Mouse (Mus musculus) intestine, embryonic 16.5 days (tissue): ENCODE data around the gene Fam78a. TPM values are rescaled to one million over a fixed set of nuclear protein-coding genes. Genes with fewer than 3 reads are reported as not detected.

Experiments used
- ATAC-seq: fragments of 200-750 bp; cut with Nextera tagmentation; 2 replicates; pipeline ENCODE4 v1.8.0; 2017; ENCODE audit warnings: moderate TSS enrichment, moderate library complexity
- H3K27ac ChIP-seq: fragments of 300-500 bp; sonication (generic); 2 replicates; pipeline ENCODE4 v1.5.1; 2014; ENCODE audit warnings: mild to moderate bottlenecking, low read length
- H3K27me3 ChIP-seq: fragments of 300-500 bp; sonication (generic); replicated peaks from 2 replicates; pipeline ENCODE4 v1.6.1; 2014; ENCODE audit warnings: low read length, control low read depth, mixed read lengths; ENCODE audit not compliant: control insufficient read depth, insufficient read depth
- H3K36me3 ChIP-seq: fragments of 300-500 bp; sonication (generic); 2 replicates; pipeline ENCODE4 v1.6.1; 2014; ENCODE audit warnings: low read length, control low read depth; ENCODE audit not compliant: control insufficient read depth, insufficient read depth
- H3K4me1 ChIP-seq: fragments of 300-500 bp; sonication (generic); 2 replicates; pipeline ENCODE4 v1.6.1; 2014; ENCODE audit warnings: low read length, control low read depth, mixed read lengths; ENCODE audit not compliant: control insufficient read depth, insufficient read depth
- H3K4me2 ChIP-seq: fragments of 300-500 bp; sonication (generic); 2 replicates; pipeline ENCODE4 v1.6.1; 2014; ENCODE audit warnings: low read depth, low read length, control low read depth
- H3K4me3 ChIP-seq: fragments of 300-500 bp; sonication (generic); 2 replicates; pipeline ENCODE4 v1.5.1; 2014; ENCODE audit warnings: mild to moderate bottlenecking, low read length
- H3K9ac ChIP-seq: fragments of 300-500 bp; sonication (generic); 2 replicates; pipeline ENCODE4 v1.6.1; 2014; ENCODE audit warnings: low read depth, low read length
- H3K9me3 ChIP-seq: fragments of 300-500 bp; sonication (generic); 2 replicates; pipeline ENCODE4 v1.6.1; 2016; ENCODE audit warnings: low read length, control low read depth; ENCODE audit not compliant: control insufficient read depth
- WGBS: fragments of 180-500 bp; shearing (Covaris S2); extraction: QIAGEN DNeasy Blood & Tissue Kit; methylation state at CpG from one replicate; pipeline ENCODE4 v1.1.7; 2014; 5-methylcytosine and 5-hydroxymethylcytosine counted together
- polyA plus RNA-seq: library from polyadenylated mRNA; unstranded; fragments of >200 nt; fragmentation: Nextera tagmentation; extraction: Ambion mirVana; gene quantifications from 2 replicates; pipeline ENCODE4 v1.2.1, GENCODE M21; 2015

Fam78a gene
- polyA plus RNA-seq, 1 experiment from 2014 or later, result 2.2 TPM

GRCm38 (mm10) chr2:32079191-32079725, 5.4 kb downstream of the Fam78a start:
- H3K4me2 ChIP-seq, result 0 out of 2 replicates have a peak overlapping the region, but pooled peaks have one; percentile 8

DNA sequence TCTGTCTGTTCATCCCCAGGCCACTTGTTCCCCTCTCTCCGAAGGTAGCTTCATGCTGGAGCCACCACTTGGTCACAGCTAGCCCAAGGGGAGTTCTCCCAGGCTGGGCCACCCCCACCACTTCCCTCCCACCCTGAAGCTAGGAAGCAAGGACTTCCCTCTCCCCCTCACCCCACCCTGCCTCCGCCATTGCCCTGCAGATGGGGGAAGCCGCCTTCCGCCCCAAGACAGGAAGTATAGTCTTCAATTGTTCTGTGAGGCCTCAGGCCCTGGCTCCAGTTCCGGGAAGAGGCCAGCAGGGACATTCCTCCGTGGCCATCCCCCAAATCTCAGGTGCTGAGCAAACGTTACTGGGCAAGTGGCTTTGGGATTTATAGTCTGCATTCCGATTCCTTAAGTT, 6.1 kb downstream of the Fam78a start:
- Histone ChIP-seq H3K4me1 (0 out of 2 replicates have a peak, but pooled peaks cover 2% of the 10 kb centered on the region), H3K27me3 (peaks cover 11% of the 10 kb centered on the region), H3K9me3 (no peaks in the 10 kb centered on the region), H3K4me2 (no peak overlapping the region), H3K4me3 (no peak overlapping the region), H3K27ac (peak overlapping the region; percentile 45), H3K9ac (peak overlapping the region; percentile 3; the same call in 1 of the 2 replicates), H3K36me3 (no peaks in the 10 kb centered on the region)
- ATAC-seq, result no peak
- 49% methylated on average over 8 of the region's 8 CpGs for WGBS

More at GRCm38 (mm10) chr2:32079191-32079725, 5.4 kb downstream of the Fam78a start:
- no peak for ATAC-seq
- no peaks in the 10 kb centered on the region for H3K9me3 ChIP-seq
- no peak overlapping the region for H3K9ac ChIP-seq
- H3K36me3 ChIP-seq, result no peaks in the 10 kb centered on the region
- 90% methylated on average over 14 of the region's 14 CpGs for WGBS
- H3K27ac ChIP-seq, result no peak overlapping the region
- no peak overlapping the region for H3K4me3 ChIP-seq
- H3K4me1 ChIP-seq, result peaks cover 7% of the 10 kb centered on the region; the same call in 1 of the 2 replicates
- peaks cover 14% of the 10 kb centered on the region for H3K27me3 ChIP-seq

DNA sequence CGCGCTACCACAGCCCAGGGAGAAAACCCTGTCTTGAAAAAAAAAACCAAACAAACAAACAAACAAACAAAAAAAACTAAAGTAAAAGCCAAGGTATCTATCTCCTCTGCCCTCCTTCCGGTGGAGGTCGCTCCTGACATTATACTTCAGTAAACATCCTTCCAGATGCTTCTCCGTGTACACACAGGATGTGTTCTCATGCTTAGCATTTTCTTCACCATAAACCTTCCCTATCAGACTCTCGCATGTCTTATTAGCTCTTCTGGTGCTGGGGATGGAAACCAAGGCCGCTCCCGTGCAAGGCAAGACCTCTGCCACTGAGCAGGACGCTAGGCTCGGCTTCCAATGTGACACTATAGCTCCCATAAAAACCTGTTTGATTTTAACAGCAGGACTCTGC, 6.9 kb downstream of the Fam78a start:
- H3K4me3 ChIP-seq, result no peak overlapping the region
- no peak for ATAC-seq
- no peaks in the 10 kb centered on the region for H3K9me3 ChIP-seq
- no peak overlapping the region for H3K9ac ChIP-seq
- H3K27ac ChIP-seq, result peak overlapping the region; percentile 6; the same call in 1 of the 2 replicates
- no peaks in the 10 kb centered on the region for H3K36me3 ChIP-seq
- H3K4me2 ChIP-seq, result no peak overlapping the region
- no peaks in the 10 kb centered on the region for H3K4me1 ChIP-seq
- H3K27me3 ChIP-seq, result peaks cover 5% of the 10 kb centered on the region; the same call in 1 of the 2 replicates
- 72% methylated on average over 10 of the region's 10 CpGs for WGBS

- H3K4me1 ChIP-seq, result no peaks in the 10 kb centered on the region
- H3K36me3 ChIP-seq, result no peaks in the 10 kb centered on the region
- no peak overlapping the region for H3K9ac ChIP-seq
- H3K9me3 ChIP-seq, result no peaks in the 10 kb centered on the region
- no peaks in the 10 kb centered on the region for H3K27me3 ChIP-seq
- H3K4me3 ChIP-seq, result no peak overlapping the region
- no peak overlapping the region for H3K27ac ChIP-seq
- WGBS, result 72% methylated on average over 7 of the region's 7 CpGs
- ATAC-seq, result no peak
- H3K4me2 ChIP-seq, result no peak overlapping the region
Observed at GRCm38 (mm10) chr2:32075368-32075767, 9.3 kb downstream of the Fam78a start.

DNA sequence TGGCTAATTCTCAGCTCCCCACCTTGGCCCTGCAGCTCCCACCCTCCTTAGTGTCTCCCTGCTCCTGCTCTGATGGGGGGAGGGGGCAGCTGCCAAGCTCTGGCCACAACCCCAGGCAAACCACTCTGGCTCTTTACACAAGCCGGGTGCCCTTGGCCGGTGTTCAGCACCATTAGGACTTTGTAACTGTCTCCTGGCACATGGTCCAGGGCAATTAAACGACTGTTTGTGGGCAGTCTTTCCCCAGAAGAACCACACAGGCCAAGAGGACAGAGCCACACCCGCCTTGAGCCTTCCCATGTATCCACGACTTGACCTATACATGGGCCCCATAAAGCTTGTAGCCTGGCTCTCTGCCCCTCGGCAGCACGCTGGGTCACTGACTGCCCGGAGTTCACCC, 10.3 kb downstream of the Fam78a start:
- no peaks in the 10 kb centered on the region for H3K9me3 ChIP-seq
- H3K4me1 ChIP-seq, result no peaks in the 10 kb centered on the region
- H3K36me3 ChIP-seq, result no peaks in the 10 kb centered on the region
- H3K27ac ChIP-seq, result no peak overlapping the region
- H3K9ac ChIP-seq, result no peak overlapping the region
- H3K27me3 ChIP-seq, result no peaks in the 10 kb centered on the region
- peak; percentile 74 for ATAC-seq
- 54% methylated on average over 8 of the region's 8 CpGs for WGBS
- no peak overlapping the region for H3K4me2 ChIP-seq
- no peak overlapping the region for H3K4me3 ChIP-seq

DNA sequence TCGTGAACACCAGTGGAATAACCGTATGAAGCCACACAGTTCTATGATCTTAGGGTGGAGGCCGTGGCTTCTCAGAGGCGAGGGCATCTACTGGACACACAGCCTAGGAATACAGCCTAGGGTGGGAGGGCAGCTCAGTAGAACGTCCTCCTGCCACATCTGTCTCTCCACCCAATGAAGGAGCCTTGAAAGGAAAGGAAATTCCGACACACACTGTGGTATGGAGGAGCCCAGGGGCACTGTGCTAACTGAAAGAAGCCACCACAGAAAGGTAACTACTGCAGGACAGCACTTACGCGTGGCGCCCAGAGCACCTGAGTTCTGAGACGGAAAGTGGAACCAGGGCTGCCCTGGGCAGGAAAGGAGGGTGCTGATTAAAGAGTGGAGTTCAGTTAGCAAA, 13.9 kb downstream of the Fam78a start:
- Histone ChIP-seq H3K9ac (no peak overlapping the region), H3K27ac (no peak overlapping the region), H3K4me1 (no peaks in the 10 kb centered on the region), H3K4me2 (no peak overlapping the region), H3K27me3 (0 out of 2 replicates have a peak, but pooled peaks cover 5% of the 10 kb centered on the region), H3K9me3 (no peaks in the 10 kb centered on the region), H3K4me3 (no peak overlapping the region), H3K36me3 (no peaks in the 10 kb centered on the region)
- ATAC-seq, result no peak
- 89% methylated on average over 10 of the region's 10 CpGs for WGBS

DNA sequence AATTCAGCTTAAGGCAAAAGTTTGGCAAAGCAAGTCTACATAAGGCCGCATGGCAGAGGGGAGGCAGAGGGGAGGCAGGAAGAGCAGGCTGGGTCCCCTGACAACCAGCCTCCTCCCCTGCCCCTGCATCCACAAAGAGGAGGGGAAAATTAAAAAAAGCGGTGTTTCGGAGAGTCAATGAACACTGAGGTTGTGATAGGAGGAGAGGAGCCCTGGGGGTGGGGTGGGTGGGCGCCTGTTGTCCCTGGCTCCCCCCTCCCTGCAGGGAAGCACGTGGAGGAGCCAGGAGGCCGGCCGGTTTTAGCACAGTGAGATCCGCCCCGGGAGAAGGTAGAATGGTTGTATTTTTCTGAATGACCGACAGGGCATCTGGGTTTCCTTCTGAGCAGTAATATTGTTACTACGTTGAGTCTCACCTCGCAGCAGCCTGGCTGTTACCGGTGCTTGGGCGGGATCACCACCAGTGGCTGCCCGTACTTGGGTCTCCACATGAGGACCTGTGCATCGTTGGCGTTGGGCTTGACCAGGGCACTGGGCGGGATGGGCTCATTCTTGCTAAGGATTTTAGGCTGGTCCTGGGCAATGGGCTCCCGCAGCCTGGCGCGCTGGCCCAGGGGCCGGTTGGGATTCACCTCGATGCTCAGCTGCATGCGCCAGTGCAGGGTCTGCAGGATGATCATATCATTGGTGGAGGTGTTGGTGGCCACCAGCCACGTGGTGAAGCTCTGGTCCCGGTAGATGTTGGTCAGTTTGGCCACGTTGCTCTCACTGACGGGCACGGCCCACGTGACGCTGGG, 15.6 kb downstream of the Fam78a start:
- Histone ChIP-seq H3K9ac (no peak overlapping the region), H3K4me1 (no peaks in the 10 kb centered on the region), H3K27ac (no peak overlapping the region), H3K27me3 (0 out of 2 replicates have a peak, but pooled peaks cover 5% of the 10 kb centered on the region), H3K36me3 (no peaks in the 10 kb centered on the region), H3K9me3 (no peaks in the 10 kb centered on the region), H3K4me2 (no peak overlapping the region), H3K4me3 (no peak overlapping the region)
- 54% methylated on average over 31 of the region's 31 CpGs for WGBS
- no peak for ATAC-seq

- Histone ChIP-seq H3K4me2 (no peak overlapping the region), H3K9me3 (no peaks in the 10 kb centered on the region), H3K27ac (no peak overlapping the region), H3K27me3 (0 out of 2 replicates have a peak, but pooled peaks cover 5% of the 10 kb centered on the region), H3K4me3 (no peak overlapping the region), H3K4me1 (no peaks in the 10 kb centered on the region), H3K9ac (no peak overlapping the region), H3K36me3 (no peaks in the 10 kb centered on the region)
- 77% methylated on average over 4 of the region's 4 CpGs for WGBS
- ATAC-seq, result no peak
Observed at GRCm38 (mm10) chr2:32066005-32066404, 18.7 kb downstream of the Fam78a start.

DNA sequence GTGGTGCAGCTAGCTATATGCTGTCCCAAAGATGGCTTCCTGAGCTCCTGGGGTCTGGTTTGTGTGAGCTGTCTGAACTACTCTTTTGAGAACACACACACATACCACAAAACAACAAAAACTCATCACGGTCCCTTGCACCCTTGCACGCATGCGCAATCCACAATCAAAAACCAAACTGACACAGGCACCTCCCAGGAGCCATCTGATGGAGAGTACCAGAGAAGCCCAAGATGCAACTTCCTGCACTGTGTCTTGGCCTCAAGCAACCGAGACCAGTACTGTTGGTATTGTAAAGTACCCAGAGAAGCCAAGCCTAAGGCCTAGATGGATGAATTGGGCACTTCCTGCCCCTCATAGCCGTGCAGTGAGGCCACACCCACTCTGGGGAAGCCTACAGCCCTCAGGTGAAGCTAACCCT, 19.3 kb downstream of the Fam78a start:
- no peak for ATAC-seq
- WGBS, result 73% methylated on average over 5 of the region's 5 CpGs
- Histone ChIP-seq H3K27ac (no peak overlapping the region), H3K36me3 (no peaks in the 10 kb centered on the region), H3K4me2 (no peak overlapping the region), H3K4me3 (no peak overlapping the region), H3K4me1 (no peaks in the 10 kb centered on the region), H3K9ac (no peak overlapping the region), H3K27me3 (0 out of 2 replicates have a peak, but pooled peaks cover 5% of the 10 kb centered on the region), H3K9me3 (no peaks in the 10 kb centered on the region)
